ENCODE assay signal across 12 mouse cellular contexts in genomic region chr9:61151201-61151600, GRCm38 (mm10).
"Had no signal": no experiment of that assay in that cellular context is flagged by ENCODE, and none has a peak within 500 bp of the region (broad histone marks: within the 10 kb centered on the region; RNA-seq: fewer than 3 reads in every experiment).

No protein-coding gene starts in this region.

- H3K4me2 ChIP-seq: intestine, embryonic 15.5 days; limb, embryonic 13.5 days; neural tube, embryonic 13.5 days; stomach, embryonic 15.5 days had no signal

- H3K36me3 ChIP-seq: intestine, embryonic 15.5 days; limb, embryonic 13.5 days; midbrain, embryonic 10.5 days; neural tube, embryonic 13.5 days; stomach, embryonic 15.5 days had no signal

- H3K9me3 ChIP-seq: intestine, embryonic 15.5 days; limb, embryonic 13.5 days; midbrain, embryonic 10.5 days; neural tube, embryonic 13.5 days; stomach, embryonic 15.5 days had no signal

- H3K9ac ChIP-seq: intestine, embryonic 15.5 days; limb, embryonic 13.5 days; liver, embryonic 14.5 days; neural tube, embryonic 13.5 days; stomach, embryonic 15.5 days had no signal

- H3K27ac ChIP-seq: intestine, embryonic 15.5 days; layer of hippocampus, adult 2 months; limb, embryonic 13.5 days; liver, embryonic 14.5 days; midbrain, embryonic 10.5 days; neural tube, embryonic 13.5 days; stomach, embryonic 15.5 days had no signal

- H3K4me3 ChIP-seq: intestine, embryonic 15.5 days; layer of hippocampus, adult 2 months; limb, embryonic 13.5 days; midbrain, embryonic 10.5 days; myocyte; neural tube, embryonic 13.5 days; stomach, embryonic 15.5 days had no signal

- DNase-seq: kidney, adult 18-20 months; left cerebral cortex, postnatal 4 days; midbrain, embryonic 14.5 days; thymus, postnatal 4 days had no signal
